In the genomic region with DNA sequence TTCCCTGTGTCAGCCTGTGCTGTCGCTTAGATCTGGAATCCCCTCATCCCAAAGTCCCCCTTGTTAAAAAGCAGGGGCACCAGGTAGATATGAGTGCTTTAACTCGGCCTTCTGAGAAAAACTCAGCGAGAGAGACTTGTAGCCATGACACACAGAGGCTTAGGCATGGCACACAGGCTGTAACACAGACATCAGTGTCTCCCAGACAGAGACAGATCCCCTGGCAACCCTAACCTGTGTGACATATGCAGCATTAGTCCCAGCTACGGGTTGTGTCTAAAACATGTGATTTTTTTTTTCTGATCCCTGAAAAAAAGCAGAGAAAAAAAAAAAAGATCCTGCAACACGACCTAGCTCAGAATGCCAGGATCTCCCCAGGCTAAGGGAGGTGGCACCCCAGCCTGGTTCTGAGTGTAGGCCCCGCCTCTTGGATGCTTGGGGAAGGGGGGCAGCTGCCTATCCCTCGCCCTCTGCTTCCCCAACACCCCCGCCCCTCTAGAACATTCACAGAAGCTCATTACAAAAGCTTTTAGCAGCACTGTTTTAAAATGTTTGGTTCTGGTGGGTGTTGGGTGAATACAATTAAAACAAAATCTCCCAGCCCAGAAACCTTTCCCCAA, we compare ENCODE assay signal across 28 mouse cellular contexts. TPM values are rescaled to one million over a fixed set of nuclear protein-coding genes. Genes with fewer than 3 reads are reported as not detected.
DNase-seq lines count a peak whose midpoint lies in the region; ATAC-seq lines count a peak whose summit lies in the region.
"Had no signal": no experiment of that assay in that cellular context is flagged by ENCODE, and none has a peak within 500 bp of the region (broad histone marks: within the 10 kb centered on the region; RNA-seq: fewer than 3 reads in every experiment).

No protein-coding gene starts in this region.

- no peak overlapping the region for H3K9ac ChIP-seq in forebrain, embryonic 16.5 days (replicated peaks; ENCODE audit: low read depth, low read length)
- H3K9ac ChIP-seq: embryonic facial prominence, embryonic 13.5 days; liver, embryonic 12.5 days; liver, postnatal 0 days; neural tube, embryonic 12.5 days had no signal

- no peak for DNase-seq in frontal cortex, postnatal 36 days (ENCODE audit: low spot score in 2 of 2)
- DNase-seq in layer of hippocampus, postnatal 36 days = peak; percentile 21 to 44
- no peak for DNase-seq in layer of hippocampus, postnatal 25 days (ENCODE audit: extremely low spot score in 1 of 2, low spot score in 1 of 2)
- DNase-seq: adrenal gland, adult 8-10 months; cerebellum, adult 11 months; cerebellum, adult 9-11 months; embryo, embryonic 11 days; gastrocnemius, adult 2 months; kidney, adult 8-10 months; kidney, postnatal 4 days; left cerebral cortex, postnatal 4 days; liver, postnatal 0 days; lung, postnatal 36 days; thymus, postnatal 4 days had no signal

- WGBS in forebrain, embryonic 16.5 days = 7% methylated on average over 8 of the region's 8 CpGs

- peaks cover 18% of the 10 kb centered on the region for H3K4me1 ChIP-seq in forebrain, embryonic 16.5 days (replicated peaks; ENCODE audit: control insufficient read depth, insufficient read depth, low read length)
- H3K4me1 ChIP-seq: embryonic facial prominence, embryonic 13.5 days; liver, embryonic 12.5 days had no signal

- H3K27me3 ChIP-seq in forebrain, embryonic 16.5 days (replicated peaks; ENCODE audit: control insufficient read depth, insufficient read depth, low read length) = peaks cover 10% of the 10 kb centered on the region

- no peak overlapping the region for H3K4me3 ChIP-seq in forebrain, embryonic 16.5 days (replicated peaks; ENCODE audit: low read length)
- H3K4me3 ChIP-seq: embryonic facial prominence, embryonic 13.5 days; erythroblast, embryonic 14.5 days; gastrocnemius, adult 2 months; liver, embryonic 12.5 days; neural tube, embryonic 12.5 days had no signal

- H3K4me2 ChIP-seq in forebrain, embryonic 16.5 days (ENCODE audit: low read length) = no peak overlapping the region; the same call in 1 of the 2 replicates
- H3K4me2 ChIP-seq: embryonic facial prominence, embryonic 13.5 days; liver, embryonic 12.5 days; midbrain, embryonic 11.5 days; neural tube, embryonic 12.5 days had no signal

- ATAC-seq in frontal cortex, adult (ENCODE audit: low TSS enrichment) = peak; percentile 60
- peak; percentile 77 for ATAC-seq in forebrain, embryonic 16.5 days
- ATAC-seq in granulocyte monocyte progenitor cell, adult 5-6 weeks (replicated peaks; ENCODE audit: poor library complexity, severe bottlenecking) = no peak
- ATAC-seq: intestine, embryonic 16.5 days; liver, embryonic 12.5 days; liver, postnatal 0 days; midbrain, embryonic 16.5 days had no signal

- no peaks in the 10 kb centered on the region for H3K9me3 ChIP-seq in forebrain, embryonic 16.5 days (ENCODE audit: control insufficient read depth, low read length)
- H3K9me3 ChIP-seq: embryonic facial prominence, embryonic 13.5 days; liver, embryonic 12.5 days; neural tube, embryonic 12.5 days had no signal

- no peaks in the 10 kb centered on the region for H3K36me3 ChIP-seq in forebrain, embryonic 16.5 days (ENCODE audit: control insufficient read depth, insufficient read depth)
- H3K36me3 ChIP-seq: embryonic facial prominence, embryonic 13.5 days; G1E; liver, embryonic 12.5 days; neural tube, embryonic 12.5 days had no signal

- 0 out of 2 replicates have a peak overlapping the region, but pooled peaks have one; percentile 12 for H3K27ac ChIP-seq in forebrain, embryonic 16.5 days (ENCODE audit: low read length)
- H3K27ac ChIP-seq: embryonic facial prominence, embryonic 13.5 days; gastrocnemius, adult 2 months; kidney, postnatal 0 days; liver, embryonic 12.5 days; neural tube, embryonic 12.5 days had no signal

RNA-seq across cellular contexts. Expression of a gene that starts 39.1 kb away (rescaled TPM):
- 100 to 1,000 TPM; 434 to 445 TPM for total RNA-seq in layer of hippocampus, postnatal 36 days (2021)
- 100 to 1,000 TPM; 405 to 439 TPM for total RNA-seq in layer of hippocampus, postnatal 25 days (2021)
- polyA plus RNA-seq in forebrain, embryonic 16.5 days (2015; fragmentation: Nextera tagmentation; extraction: Ambion mirVana) = 7.0 and 11.2 TPM in 2 replicates
- total RNA-seq in granulocyte monocyte progenitor cell, adult 5-6 weeks (2014; fragmentation: Nextera tagmentation) = 0.26 TPM in 1 of 2 replicates, not detected in the other
- total RNA-seq in granulocyte monocyte progenitor cell, adult 5-6 weeks (2017) = not detected in 2 replicates
- total RNA-seq: gastrocnemius, adult 2 months; megakaryocyte, adult 5-6 weeks had no signal
- polyA plus RNA-seq: C2C12; erythroblast, embryonic 14.5 days; G1E; liver, embryonic 12.5 days had no signal

Comparison
In these comparisons a context has a peak if more than half of its experiments do, and no peak if none do; other contexts are left out.
1. DNase-seq: peak in layer of hippocampus, postnatal 36 days (2 of 2); none in frontal cortex, postnatal 36 days (0 of 2) and layer of hippocampus, postnatal 25 days (0 of 2).
2. RNA of a gene that starts 39.1 kb away (total RNA-seq): 434 to 445 TPM in layer of hippocampus, postnatal 36 days and 405 to 439 TPM in layer of hippocampus, postnatal 25 days; 0.26 TPM in granulocyte monocyte progenitor cell, adult 5-6 weeks; every median in the first group is over 100 times any median in the second.